Mouse (Mus musculus) heart, adult 2 months (tissue): ENCODE measurements around the gene Gpr152.

Source experiments
- CTCF ChIP-seq: fragments of 200-600 bp; IDR thresholded peaks from 2 replicates; pipeline ENCODE4 v1.8.1; 2022; ENCODE audit warnings: antibody characterized with exemption, mild to moderate bottlenecking, moderate library complexity
- EP300 ChIP-seq: fragments of 200-500 bp; IDR thresholded peaks from 2 replicates; pipeline ENCODE4 v1.6.1; 2011; ENCODE audit warnings: low read depth, low read length, control low read depth; ENCODE audit not compliant: insufficient read depth
- POLR2A ChIP-seq: fragments of 200-500 bp; IDR thresholded peaks from 2 replicates; pipeline ENCODE4 v1.6.1; 2011; ENCODE audit warnings: mild to moderate bottlenecking, low read depth, low read length, control low read depth; ENCODE audit not compliant: insufficient read depth

- no peak for TF ChIP-seq POLR2A
- no peak for TF ChIP-seq CTCF
- TF ChIP-seq EP300, result no peak
Measured at GRCm38 (mm10) chr19:4143759-4144268, 4.2 kb downstream of the Gpr152 start, which contains the start of gene Cabp4.
